Mouse (Mus musculus): ENCODE results near the gene H13.
A peak's percentile ranks its signal among the peaks of the same experiment; 100 is the strongest.

Gene H13

DNA sequence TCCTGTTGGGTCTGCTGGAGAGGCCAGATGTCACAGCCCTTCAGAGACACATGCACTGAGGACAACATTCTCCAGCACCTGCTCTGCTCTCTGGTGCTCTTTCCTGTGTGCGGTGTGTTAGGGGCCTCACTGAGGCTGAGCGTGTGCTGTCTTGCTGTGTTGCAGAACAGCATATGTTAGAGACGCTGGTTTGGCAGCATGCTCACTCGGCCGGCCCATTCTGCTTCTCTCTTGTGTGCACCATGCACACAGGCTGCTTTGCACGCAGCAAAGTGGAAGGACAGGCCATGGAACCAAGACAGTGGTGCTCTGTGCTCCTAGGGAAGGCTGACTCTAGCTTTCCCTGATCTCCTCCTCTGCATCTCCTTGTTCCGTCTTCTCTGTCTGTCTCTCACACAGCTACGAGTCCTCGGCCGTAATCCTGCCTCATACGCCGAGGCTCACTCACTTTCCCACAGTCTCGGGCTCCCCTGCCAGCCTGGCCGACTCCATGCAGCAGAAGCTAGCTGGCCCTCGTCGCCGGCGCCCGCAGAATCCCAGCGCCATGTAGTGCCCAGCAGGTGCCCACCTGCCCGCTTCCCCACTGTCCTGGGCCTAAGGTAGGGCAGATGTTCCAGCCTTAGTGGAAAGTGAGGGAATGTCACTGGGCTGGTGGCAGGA is 34.5 kb downstream of the H13 start:
- DNase-seq (ENCODE audit: low spot score), result no peak

- DNase-seq (ENCODE audit: low spot score), result no peak
Measured at GRCm38 (mm10) chr2:152704256-152704605, 35.0 kb downstream of the H13 start.

DNA sequence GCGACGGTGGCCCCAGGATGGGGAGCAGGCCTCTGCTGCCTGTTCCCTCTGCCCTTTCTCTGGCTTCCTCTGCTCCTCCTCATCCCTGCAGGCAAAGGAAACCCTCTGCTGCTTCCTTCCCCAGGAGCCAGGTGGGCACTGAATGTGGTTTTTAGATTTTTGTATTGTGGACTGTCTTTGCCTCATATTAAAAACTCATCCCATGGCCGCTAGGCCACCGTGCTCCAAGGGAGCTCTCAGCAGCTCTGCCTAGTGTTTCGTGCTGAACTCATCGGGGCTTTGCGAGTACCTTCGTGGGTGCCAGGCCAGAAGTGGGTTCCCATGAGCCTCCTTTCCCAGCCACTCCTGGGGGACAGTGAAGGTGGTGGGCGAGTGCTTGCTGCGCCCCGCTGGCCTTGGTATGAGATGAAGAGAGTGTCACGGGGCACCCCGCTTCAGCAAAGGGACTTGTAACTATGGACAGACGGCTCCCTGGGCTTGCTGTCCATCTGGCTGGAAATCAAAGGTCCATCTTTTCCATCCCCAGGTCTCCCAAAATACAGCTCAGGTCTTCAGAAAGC is 35.6 kb downstream of the H13 start:
- no peak for DNase-seq (ENCODE audit: low spot score)

DNA sequence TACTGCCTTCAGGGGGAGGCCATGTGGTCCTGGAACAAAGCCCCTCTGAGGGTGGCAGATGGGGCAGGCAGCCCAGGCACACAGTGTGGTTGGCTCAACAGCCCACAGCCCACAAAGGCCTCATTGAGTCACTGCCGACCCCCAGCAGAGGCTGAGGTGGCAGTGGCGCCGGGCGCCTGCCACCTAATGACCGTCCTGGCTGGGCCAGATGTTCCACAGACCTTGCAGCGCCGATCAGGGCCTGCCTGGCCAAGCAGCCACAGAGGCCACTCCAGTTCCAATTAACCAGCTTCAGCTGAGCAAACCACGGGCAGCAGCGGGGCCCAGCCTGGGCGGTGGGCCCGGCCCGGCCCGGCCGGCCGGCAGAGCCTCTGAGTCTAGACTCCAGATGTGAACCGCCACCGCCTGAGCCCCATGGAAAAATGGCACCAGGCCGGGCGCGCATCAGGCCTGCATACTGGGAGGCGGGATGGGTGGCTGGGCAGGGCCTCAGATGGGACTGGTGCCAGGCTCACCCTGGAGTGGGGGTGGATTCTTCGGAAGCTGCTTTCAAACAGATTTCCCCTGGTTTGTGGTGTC is 36.8 kb downstream of the H13 start:
- peak; percentile 78 for DNase-seq (ENCODE audit: low spot score)

GRCm38 (mm10) chr2:152707186-152707585 is 37.9 kb downstream of the H13 start:
- peak; percentile 68 for DNase-seq (ENCODE audit: low spot score)

GRCm38 (mm10) chr2:152707627-152708026 is 38.4 kb downstream of the H13 start:
- DNase-seq (ENCODE audit: low spot score), result peak; percentile 95

DNA sequence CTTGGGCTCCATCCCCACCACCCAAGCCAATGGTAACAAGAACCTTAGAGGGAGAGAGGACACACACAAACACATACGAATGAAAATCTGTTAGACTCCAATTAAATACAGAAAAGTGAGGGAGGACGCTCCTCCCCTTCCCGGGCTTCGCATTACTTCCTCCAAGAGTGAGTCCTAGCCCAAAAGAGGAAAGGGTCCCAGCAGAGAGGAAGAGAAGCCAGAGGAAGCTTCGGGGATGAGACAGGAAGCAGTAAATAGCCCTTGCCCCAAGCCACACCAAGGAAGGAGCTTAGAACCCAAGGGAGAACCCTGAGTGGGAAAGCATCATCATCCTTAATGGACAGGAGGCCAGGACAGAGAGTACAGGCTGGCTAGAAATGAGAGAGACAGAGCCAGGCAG is 39.8 kb downstream of the H13 start:
- DNase-seq (ENCODE audit: low spot score), result no peak

DNA sequence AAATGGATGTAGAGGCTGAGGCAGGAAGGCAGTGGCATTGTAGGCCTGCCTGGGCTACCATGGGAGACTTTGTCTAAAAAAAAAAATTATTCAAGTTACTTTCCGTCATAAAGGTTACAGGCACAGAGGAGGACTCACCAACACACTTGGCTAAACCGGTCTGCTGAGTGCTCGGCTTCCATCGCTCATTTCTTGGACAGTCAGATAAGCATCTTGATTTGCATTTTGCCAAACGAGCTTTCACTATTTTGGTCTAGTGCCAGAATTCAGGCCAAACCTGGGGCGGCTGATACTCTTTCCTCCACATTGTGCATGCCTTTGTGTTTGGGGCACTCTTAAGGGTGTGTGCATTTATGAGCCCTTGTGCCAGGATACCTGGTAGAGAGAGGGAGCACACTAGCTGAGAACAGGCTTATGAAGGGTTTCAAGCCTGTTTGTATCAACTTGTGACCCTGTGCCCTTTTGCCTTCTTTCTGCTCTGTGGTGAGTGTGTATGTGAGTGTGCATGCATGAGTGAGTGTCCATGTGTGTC is 47.0 kb downstream of the H13 start:
- no peak for DNase-seq (ENCODE audit: low spot score)

- no peak for DNase-seq (ENCODE audit: low spot score)
Measured at GRCm38 (mm10) chr2:152717652-152718051, 48.4 kb downstream of the H13 start.

DNA sequence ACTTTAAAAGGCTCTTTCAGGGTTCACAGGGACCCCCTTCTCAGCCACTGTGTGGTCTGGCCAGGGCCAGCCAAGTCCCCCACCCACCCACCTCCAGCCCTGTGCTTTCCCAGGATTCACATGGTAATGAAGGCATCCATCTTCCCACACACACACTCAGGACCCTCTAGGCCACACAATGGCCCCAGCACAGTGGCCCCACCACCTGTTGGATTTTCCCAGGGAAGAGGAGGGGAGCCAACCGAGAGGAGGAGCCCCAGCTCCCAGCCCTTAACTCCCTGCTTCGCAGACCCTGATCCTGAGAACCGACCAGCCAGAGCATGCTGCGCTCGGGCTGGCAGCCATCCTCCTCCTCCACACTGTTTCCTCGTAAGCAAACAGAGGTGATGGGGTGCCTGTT is 48.8 kb downstream of the H13 start:
- DNase-seq (ENCODE audit: low spot score), result no peak

DNA sequence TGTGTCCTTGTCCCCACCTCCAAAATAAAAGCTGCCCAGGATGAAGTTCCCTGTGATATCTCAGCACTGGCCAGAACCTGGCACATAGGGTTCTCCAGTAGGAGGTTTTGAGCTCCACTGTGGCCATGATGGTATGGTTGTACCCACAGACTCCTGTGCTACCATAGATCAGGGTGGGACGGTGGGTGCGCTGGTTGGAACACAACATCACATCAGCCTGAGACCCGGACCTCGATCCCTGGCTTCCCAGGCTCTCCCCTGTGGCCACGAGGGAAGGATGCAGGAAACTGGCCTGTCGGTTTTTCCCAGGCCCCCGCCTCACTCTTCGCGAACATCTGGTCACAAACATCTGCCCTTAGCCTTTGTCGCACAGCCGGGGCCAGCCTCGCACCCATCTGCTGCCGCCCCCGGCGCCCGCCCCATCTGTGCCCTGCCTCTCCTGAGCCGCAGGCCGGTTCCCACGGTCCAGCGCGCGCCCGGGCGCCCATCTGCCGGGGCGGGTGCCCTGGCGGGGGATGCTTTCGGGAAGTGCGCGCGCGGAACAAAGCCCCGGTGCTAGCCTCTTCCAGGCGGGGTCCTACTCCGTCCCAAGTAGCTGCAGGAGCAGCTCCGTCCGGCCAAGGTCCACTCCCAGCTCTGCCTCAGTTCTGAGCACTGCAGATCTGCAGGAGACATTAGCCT is 54.5 kb downstream of the H13 start:
- peak; percentile 69 for DNase-seq (ENCODE audit: low spot score)

DNA sequence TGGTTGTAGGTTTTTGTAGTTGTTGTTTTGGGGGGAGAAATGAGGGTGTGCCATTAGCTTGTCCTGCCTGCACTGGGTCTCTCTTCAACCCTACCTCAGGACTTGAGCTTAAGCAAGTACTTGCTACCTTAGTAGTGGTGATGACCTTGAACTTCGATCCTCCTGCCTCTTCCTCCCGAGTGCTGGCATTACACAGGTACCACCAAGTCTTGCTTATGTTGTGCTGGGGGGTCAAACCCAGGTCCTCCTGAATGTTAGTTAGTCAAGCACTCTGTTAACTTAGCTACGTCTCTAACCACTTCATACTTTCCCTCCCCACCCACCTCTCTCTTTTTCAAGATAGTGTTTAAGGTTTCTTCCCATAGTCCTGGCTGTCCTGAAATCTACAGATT is 55.1 kb downstream of the H13 start:
- no peak for DNase-seq (ENCODE audit: low spot score)

- DNase-seq (ENCODE audit: low spot score), result peak; percentile 45
Measured at GRCm38 (mm10) chr2:152725178-152725750, 56.0 kb downstream of the H13 start.

DNA sequence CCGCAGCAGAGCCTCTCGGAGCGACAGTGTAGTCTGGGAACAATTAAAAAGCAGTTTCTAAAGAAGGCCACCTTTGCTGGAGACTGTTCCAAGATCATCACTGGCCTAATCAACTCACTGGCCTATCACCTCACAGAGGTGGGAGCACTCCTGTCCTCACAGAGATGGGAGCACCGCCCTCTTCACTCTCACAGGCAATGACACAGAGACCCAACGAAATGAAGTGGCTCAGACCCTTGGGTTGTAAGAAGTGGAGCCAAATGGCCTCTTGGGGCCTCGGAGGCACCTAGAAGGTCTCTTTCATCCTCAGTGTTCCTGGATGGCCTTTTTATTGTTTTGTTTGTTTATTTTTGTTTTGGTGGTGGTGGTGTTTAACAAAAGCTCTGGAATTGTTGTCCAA is 57.0 kb downstream of the H13 start:
- DNase-seq (ENCODE audit: low spot score), result no peak

- DNase-seq (ENCODE audit: low spot score), result peak; percentile 32
Measured at GRCm38 (mm10) chr2:152726751-152727335, 57.6 kb downstream of the H13 start.

- DNase-seq (ENCODE audit: low spot score), result peak; percentile 84
Measured at GRCm38 (mm10) chr2:152727795-152728510, 58.7 kb downstream of the H13 start.

- no peak for DNase-seq (ENCODE audit: low spot score)
Measured at GRCm38 (mm10) chr2:152728594-152728993, 59.3 kb downstream of the H13 start.

GRCm38 (mm10) chr2:152729013-152729635 is 59.9 kb downstream of the H13 start:
- DNase-seq (ENCODE audit: low spot score), result peak; percentile 16

- DNase-seq (ENCODE audit: low spot score), result peak; percentile 54
Measured at GRCm38 (mm10) chr2:152729636-152730020, 60.4 kb downstream of the H13 start.

GRCm38 (mm10) chr2:152733201-152733600 is 63.9 kb downstream of the H13 start:
- no peak for DNase-seq (ENCODE audit: low spot score)

DNA sequence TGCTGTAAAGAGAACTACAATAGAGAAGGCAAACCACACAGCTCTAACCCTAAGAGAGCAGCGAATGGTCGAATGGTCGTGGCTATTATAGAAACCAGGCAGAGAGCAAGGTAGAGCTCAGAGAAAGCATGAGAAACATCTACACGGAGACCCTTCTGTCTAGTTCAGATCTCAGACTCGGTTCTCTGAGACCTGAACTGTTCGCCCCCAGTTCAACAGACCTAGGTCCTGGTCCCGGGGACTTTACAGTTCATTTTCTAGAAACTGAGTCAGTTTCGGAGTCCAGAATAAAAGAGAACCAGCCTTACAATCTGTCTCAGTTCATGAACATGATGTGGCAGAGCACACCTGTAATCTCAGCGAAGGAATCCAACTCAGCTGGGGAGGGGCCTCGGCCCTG is 65.2 kb downstream of the H13 start:
- DNase-seq (ENCODE audit: low spot score), result no peak

Data from lung, postnatal 25 days (tissue).